Mouse (Mus musculus): ENCODE data around the gene Grb7.

Gene Grb7

GRCm38 (mm10) chr11:98446213-98446561, at the start of gene Grb7:
Grb7 (plus strand) TSS chr11:98446394.
- no peak for DNase-seq (ENCODE audit: low read depth, low spot score)

- no peak for DNase-seq (ENCODE audit: low read depth, low spot score)
Observed at GRCm38 (mm10) chr11:98397946-98398345, 48.2 kb upstream of the Grb7 start.

GRCm38 (mm10) chr11:98400161-98400726, 46.0 kb upstream of the Grb7 start, which contains the start of gene Pgap3:
Pgap3 (minus strand) TSS chr11:98400490.
- peak; percentile 78 for DNase-seq (ENCODE audit: low read depth, low spot score)

- no peak for DNase-seq (ENCODE audit: low read depth, low spot score)
Observed at GRCm38 (mm10) chr11:98400816-98401215, 45.4 kb upstream of the Grb7 start.

GRCm38 (mm10) chr11:98406621-98407020, 39.6 kb upstream of the Grb7 start:
- DNase-seq (ENCODE audit: low read depth, low spot score): no peak

GRCm38 (mm10) chr11:98408872-98409271, 37.3 kb upstream of the Grb7 start:
- no peak for DNase-seq (ENCODE audit: low read depth, low spot score)

GRCm38 (mm10) chr11:98409341-98409822, 36.8 kb upstream of the Grb7 start:
- no peak for DNase-seq (ENCODE audit: low read depth, low spot score)

- no peak for DNase-seq (ENCODE audit: low read depth, low spot score)
Observed at GRCm38 (mm10) chr11:98412273-98412796, 33.9 kb upstream of the Grb7 start, which contains the start of gene Erbb2. Erbb2 (plus strand) TSS chr11:98412470.

GRCm38 (mm10) chr11:98412797-98413301, 33.3 kb upstream of the Grb7 start:
- no peak for DNase-seq (ENCODE audit: low read depth, low spot score)

- DNase-seq (ENCODE audit: low read depth, low spot score): no peak
Observed at GRCm38 (mm10) chr11:98413731-98414130, 32.5 kb upstream of the Grb7 start.

GRCm38 (mm10) chr11:98414162-98414561, 32.0 kb upstream of the Grb7 start:
- no peak for DNase-seq (ENCODE audit: low read depth, low spot score)

- DNase-seq (ENCODE audit: low read depth, low spot score): no peak
Observed at GRCm38 (mm10) chr11:98417074-98417473, 29.1 kb upstream of the Grb7 start.

GRCm38 (mm10) chr11:98418273-98418672, 27.9 kb upstream of the Grb7 start:
- DNase-seq (ENCODE audit: low read depth, low spot score): no peak

GRCm38 (mm10) chr11:98418939-98419547, 27.2 kb upstream of the Grb7 start:
- no peak for DNase-seq (ENCODE audit: low read depth, low spot score)

GRCm38 (mm10) chr11:98426592-98426991, 19.6 kb upstream of the Grb7 start:
- no peak for DNase-seq (ENCODE audit: low read depth, low spot score)

GRCm38 (mm10) chr11:98428436-98428835, 17.8 kb upstream of the Grb7 start:
- DNase-seq (ENCODE audit: low read depth, low spot score): no peak

GRCm38 (mm10) chr11:98431743-98432502, 14.3 kb upstream of the Grb7 start:
- no peak for DNase-seq (ENCODE audit: low read depth, low spot score)

- no peak for DNase-seq (ENCODE audit: low read depth, low spot score)
Observed at GRCm38 (mm10) chr11:98435723-98436122, 10.5 kb upstream of the Grb7 start.

GRCm38 (mm10) chr11:98437441-98437840, 8.8 kb upstream of the Grb7 start:
- DNase-seq (ENCODE audit: low read depth, low spot score): no peak

- DNase-seq (ENCODE audit: low read depth, low spot score): peak; percentile 81
Observed at GRCm38 (mm10) chr11:98438331-98439158, 7.6 kb upstream of the Grb7 start, which contains the start of gene Mien1. Mien1 (minus strand) TSS chr11:98438991.

GRCm38 (mm10) chr11:98443688-98444087, 2.5 kb upstream of the Grb7 start:
- DNase-seq (ENCODE audit: low read depth, low spot score): no peak

All from c-Kit-negative CD71-positive TER-119-positive erythroid progenitor cells, embryonic 14.5 days (primary cell).